Mouse (Mus musculus): ENCODE measurements around the gene Mtfmt.

Mtfmt gene

DNA sequence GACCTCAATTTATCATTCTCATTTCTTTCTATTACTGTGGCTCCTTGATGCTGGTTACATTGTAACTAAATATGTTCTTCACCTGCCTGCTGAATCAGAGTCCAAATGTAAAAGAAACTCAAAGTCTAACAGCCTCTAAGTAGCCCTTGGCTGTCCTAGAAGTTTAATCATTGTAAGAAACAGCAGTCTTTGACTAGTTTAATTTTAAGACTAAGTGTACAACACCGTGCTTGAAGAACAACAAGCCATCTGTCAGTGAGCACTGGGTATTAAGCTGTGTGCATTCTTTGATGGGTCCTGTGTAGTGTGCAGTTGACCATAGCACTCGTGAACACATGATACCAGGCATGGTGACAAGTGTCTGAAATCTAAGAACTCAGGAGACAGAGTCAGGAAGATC lies 8.1 kb upstream of the Mtfmt start:
- no peak for DNase-seq (ENCODE audit: low spot score in 2 of 2)

DNA sequence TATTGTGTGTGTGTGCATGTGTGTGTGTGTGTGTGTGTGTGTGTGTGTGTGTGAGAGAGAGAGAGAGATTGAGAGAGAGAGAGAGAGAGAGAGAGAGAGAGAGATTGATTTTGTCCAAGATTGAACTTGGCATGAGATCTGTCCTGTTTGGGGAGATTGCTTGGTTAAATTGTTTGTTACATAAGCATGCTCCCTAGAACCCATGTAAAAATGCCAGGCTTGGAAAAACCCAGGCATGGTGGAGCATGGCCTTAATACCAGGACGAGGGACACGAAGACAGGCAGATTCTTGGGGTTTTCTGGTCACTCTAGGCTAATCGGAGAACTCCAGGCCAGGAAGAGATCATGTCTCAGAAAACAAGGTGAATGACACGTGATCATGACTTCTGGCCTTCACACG lies 7.6 kb upstream of the Mtfmt start:
- no peak for DNase-seq (ENCODE audit: low spot score in 2 of 2)

DNA sequence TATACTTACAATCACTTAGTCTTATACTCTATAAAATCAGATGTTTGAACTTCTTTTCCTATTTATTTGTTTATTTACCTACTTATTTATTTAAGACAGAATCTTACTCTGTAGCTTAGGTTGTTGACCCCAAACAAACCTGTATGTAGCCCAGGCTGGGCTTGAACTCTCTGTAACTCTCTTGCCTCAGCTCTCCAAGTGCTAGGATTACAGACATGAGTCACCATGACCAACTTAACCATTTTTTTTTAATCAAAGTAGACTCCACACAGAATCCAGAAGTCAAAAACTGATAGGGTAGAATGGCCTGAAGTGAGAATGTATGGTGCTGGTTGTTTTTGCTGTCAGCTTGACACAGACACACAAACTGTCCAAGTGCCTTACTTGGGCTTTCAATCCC lies 5.2 kb upstream of the Mtfmt start:
- no peak for DNase-seq (ENCODE audit: low spot score in 2 of 2)

DNA sequence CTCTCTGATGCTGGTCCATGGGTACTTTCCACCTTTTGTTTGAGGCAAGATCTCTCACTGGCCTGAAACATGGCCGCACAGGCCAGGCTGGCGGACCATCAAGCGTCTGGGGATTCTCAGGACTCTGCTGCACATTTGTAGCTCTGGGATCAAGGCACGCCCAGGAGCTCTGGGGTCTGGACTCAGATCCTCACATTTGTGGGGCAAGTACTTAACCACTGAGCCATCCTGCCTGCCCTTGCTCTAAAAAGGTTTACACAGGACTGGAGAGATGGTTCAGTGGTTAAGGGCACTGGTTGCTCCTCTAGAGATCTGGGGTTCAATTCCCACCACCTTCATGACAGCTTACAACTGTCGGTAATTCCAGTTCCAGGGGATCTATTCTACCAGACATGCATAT lies 4.7 kb upstream of the Mtfmt start:
- DNase-seq (ENCODE audit: low spot score in 2 of 2) = no peak

DNA sequence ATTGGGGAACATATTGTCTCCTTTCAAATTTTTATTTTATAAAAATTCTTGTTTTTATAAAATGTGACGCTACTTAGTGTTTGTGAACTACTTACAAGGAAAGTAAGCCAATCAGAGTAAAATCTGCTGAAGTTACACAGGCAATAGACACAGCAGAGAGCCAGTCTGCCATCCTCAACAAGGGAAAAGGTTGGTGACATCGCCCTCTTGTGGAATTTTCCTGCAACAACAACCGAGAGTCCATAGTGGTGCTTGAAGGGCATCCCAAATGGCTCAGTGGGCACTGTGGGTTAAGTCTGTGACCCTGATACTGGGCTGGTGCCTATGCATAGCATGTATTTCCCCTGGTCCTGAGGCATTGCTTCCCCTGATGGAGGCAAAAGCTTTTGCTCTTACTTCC lies 3.3 kb upstream of the Mtfmt start:
- DNase-seq (ENCODE audit: low spot score in 2 of 2) = peak; percentile 73 to 89

DNA sequence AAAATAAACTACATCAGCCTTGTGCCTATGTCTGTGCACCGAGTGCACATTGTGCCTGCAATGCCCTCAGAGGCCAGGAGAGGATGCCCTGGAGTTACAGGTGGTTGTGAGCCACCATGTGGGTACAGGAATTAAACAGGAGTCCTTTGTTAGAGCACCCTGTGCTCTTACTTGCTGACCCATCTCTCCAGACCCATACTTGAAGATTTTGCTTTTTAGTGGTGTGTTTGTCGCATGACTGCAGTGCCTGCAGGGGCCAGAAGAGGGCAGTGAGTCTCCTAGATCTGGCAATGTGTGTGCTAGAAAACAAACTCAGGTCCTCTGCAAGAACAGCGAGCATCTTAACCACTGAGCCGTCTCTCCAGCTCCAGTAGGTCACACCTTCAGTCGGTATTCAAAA lies 1.4 kb upstream of the Mtfmt start:
- peak; percentile 17 to 27 for DNase-seq (ENCODE audit: low spot score in 2 of 2)

DNA sequence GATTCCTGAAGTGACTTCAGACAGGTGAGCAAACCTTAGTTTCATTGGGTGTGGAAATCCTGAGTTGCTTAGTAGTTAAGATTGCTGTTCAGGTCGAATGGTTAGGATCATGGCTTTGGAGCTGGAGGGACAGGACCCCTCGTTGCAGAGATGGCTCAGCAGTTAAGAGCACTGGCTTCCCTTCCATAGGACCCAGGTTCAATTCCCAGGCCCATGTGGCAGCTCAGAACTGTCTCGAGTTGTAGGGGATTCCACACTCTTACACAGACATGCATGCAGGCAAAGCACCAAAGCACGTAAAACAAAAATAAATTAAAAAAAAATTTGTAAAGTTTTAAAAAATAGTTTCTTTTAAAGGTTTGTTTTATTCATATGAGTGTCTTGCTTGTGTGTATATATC lies 371 bp upstream of the Mtfmt start:
- DNase-seq (ENCODE audit: low spot score in 2 of 2) = no peak

DNA sequence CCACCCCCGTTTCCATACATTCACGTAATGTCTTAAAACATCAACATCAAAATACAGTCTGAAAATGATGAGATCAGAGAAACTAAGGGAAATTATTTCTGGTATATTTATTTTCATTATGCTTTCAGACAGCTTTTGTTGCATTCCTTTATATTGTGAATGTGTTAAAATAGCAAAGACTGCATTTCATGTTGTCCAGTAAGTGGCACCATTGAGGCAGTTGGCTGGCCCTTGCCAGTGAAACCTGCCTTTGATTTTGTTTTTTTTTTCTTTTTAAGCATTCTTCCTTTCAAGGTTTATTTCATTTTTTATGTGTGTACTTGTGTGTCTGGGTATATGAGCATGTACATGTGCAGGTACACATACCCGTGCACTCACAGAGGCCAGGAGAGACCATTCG lies 9.1 kb downstream of the Mtfmt start:
- no peak for DNase-seq (ENCODE audit: low spot score in 2 of 2)

DNA sequence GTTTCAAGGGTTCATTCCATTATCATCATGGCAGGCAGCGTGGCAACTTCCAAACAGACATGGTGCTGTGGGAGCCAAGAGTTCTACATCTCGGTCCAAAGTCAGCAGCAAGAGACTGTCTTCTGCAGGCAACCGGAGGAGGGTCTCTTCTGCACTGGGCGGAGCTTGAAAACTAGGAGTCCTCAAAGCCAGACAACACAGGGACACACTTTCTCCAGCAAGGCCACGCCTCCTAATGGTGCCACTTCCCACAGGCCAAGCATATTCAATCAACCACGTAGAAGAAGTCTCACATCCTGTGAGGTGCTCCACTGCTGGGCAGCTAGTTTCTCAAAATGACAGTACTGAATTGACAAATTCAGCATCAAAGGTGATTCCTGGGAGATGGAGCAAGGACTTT lies 12.4 kb downstream of the Mtfmt start:
- no peak for DNase-seq (ENCODE audit: low spot score in 2 of 2)

DNA sequence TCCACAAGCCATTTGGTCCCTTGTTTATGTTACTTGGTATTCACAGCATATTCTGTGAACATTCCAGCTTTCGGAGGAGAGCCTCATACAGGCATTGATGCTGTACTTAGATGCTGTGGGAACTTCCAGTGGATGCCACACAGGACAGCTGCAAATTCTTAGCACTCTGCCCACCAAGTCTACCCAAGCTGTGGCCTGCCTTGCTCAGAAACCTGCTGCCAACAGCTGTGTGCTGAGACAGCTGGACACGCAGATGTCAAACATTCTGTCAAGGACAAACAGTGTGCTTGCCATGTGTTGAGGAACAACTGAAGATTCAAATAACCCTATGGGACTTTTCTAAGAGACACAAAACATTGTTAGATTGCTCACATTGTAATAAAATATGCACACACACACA lies 23.4 kb downstream of the Mtfmt start:
- no peak for DNase-seq (ENCODE audit: low spot score in 2 of 2)

DNA sequence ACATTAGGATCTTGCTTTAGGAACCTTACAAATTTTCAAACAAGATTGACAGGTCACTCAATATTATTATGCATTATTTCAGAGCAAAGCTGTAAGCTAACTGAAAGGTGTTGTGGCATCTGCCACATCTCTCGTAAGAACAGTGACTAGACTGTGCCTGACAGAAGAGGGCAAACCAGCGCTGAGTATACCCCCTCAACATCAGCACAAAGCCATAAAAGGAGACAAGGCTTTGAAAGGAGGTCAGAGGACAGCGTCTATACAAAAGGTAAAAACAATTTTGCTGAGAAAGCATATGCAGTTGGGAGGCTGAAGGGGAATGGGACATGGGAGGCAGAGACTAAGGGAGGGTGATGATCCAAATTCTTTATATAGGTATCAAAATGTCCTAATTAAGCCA lies 24.6 kb downstream of the Mtfmt start:
- no peak for DNase-seq (ENCODE audit: low spot score in 2 of 2)

DNA sequence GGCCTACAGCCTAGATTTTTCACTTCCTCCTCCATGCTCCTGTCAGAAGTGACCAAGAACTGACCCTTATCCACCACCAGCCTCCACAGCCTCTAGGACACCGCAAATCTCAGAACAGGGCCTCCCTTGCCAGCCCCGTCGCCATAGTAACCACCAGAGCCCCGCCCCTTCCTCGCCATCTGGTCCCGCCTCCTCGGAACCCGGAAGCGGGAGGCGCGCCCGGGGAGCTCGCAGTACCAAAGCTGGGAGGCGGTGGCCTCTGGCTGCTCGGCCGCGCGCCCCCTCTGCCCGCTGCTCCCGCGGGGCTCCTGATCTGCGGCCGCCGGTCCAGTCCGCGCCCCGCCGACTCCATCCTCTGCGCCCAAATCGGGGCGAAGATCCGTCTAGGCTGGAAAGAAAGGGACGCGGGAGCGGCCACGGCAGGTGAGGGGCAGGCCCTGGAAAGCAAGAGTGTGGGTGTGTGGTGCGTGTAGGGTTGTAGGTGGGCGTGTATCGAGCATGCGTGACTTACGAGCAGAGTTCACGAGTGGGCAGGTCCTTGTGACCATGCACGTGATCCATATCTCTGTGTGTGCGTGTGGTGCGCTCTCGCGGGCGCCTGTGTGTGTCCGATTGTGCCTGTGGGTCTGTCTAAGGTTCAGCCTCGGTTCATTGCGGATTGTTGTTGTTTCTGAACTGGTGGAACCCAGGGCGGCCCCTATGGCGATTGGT lies 25.3 kb downstream of the Mtfmt start, which contains the start of gene Spg21:
TSS of gene Spg21 (plus strand) at position 216 of the 711 bp plus-strand sequence.
- DNase-seq (ENCODE audit: low spot score in 2 of 2) = peak; percentile 88 to 93

DNA sequence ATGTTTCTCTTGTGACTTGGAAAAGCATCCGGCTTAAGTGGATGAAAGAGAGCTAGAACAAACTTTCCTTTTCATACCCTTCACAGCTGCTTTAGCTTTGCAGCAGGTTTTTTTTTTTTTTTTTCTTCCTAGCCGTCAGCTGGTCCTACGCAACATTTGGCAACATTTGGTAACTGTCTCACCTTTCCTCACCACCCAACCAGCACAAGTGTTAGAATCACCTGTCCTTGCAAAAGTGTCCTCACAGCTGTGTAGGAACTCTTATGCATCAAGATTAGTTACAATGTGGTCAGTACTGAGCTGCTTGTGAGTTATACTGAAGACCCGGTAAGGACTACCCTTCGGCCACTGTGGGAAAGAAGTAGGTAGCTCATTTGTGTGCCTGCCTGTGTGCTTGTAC lies 27.0 kb downstream of the Mtfmt start:
- no peak for DNase-seq (ENCODE audit: low spot score in 2 of 2)

DNA sequence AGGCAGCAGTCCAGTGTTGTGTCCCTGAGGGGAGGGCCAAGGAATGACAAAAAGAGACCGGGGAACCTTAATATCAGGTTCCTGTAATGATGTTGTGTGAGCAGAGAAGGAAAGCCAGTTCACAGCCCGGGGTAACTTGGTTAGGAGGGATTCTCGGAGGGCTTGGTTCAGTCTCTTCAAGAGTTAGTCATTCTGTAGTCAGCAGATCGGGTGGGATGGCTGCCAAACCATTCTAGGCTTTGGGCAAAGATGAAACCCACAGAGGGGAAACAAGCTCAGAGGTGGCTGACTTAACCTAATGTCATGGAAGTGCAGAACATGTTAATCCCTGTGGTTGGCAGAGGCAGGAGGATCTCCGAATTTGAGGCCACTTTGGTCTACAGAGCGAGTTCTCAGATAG lies 28.6 kb downstream of the Mtfmt start:
- DNase-seq (ENCODE audit: low spot score in 2 of 2) = peak in 1 of 2 experiments; percentile 9

DNA sequence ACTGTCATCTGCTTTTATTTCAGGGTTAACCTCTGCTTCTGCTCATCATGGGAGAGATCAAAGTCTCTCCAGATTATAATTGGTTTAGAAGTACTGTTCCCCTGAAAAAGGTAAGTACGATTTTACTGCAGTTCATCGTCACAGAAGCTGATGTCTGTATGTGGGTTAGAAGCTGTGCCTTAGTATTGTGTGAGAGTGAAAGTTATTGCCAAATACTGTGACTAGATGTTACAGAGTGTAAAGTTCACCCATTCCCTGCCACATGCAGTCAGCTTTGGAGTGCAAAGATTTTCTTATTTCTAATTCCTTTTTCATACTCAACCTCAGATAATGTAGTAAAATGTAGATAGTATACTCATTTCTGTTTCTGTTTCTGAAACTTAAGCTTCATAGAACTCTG lies 29.7 kb downstream of the Mtfmt start:
- DNase-seq (ENCODE audit: low spot score in 2 of 2) = no peak

DNA sequence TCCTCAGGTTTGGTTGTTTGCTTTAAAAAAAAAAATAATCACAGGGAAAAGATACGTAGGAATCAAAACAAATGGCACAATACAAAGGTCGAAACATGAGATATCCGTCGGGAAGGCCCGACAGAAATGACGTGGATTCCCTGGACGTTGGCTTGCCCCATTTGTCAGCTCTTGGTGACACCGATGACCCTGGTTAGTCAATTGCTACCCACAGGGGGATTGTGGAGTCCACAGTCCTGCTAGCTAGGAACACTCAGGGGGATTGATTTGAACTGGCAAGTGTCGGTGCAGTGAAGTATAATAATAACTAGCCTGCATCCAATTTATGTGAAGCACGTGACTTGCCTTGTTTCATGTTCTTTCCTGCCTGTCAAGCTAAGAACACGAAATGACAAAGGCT lies 32.1 kb downstream of the Mtfmt start:
- DNase-seq (ENCODE audit: low spot score in 2 of 2) = no peak

DNA sequence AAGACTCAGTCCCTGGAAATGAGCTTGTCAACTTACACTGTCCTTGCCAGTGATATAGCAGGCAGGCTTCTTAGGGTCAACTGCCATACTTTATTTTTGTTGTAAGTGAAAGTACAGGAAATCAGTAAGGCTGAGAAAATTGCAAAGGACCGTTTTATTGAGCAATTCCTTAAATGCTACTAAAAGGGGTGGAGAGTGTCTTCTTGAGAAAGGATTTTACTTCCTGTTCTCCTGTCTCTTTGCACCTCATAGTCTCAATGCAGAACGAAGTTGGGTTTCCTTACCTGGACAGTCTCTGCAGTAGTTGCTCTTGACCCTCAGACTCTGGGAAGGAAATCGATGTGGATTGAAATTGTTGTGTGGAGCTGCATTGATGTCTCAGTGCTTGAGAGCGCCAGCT lies 37.2 kb downstream of the Mtfmt start:
- DNase-seq (ENCODE audit: low spot score in 2 of 2) = no peak

DNA sequence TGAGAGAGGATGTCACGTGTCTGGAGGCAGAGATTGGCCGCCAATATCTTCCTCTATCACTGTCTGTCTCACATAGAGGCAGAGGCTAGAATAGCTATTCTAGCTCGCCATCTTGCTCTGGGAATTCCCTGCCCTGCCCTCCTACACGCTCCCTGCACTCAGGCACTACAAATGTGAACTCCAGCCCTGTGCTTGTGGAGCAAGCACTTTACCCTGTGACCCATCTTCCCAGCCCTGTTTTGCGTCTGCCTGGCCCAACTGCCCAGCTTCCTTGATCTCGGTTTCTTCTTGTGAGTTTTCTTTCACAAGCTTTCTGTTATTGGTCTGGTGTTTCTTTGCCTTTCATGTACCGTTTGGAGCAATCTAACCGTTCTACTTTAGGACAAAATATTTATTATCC lies 43.6 kb downstream of the Mtfmt start:
- no peak for DNase-seq (ENCODE audit: low spot score in 2 of 2)

DNA sequence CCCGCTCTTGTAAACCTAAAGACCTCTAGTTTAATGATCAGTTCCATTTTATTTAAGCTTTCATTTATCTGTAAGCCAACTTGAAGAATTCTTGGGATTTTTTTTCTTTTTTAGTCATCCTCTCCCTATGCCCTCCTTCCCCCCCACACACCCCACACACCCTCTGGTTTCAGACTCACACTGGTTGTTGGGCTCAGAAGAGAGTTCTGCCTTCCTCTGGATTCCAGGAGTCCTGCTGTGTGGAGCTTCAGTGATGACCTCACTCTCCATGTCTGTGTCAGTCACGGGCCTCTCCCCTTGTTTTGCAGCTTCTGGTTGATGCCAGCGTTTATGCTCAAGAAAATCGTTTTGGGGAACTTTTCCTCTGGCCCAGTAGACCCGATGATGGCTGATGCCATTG lies 44.5 kb downstream of the Mtfmt start:
- DNase-seq (ENCODE audit: low spot score in 2 of 2) = no peak

DNA sequence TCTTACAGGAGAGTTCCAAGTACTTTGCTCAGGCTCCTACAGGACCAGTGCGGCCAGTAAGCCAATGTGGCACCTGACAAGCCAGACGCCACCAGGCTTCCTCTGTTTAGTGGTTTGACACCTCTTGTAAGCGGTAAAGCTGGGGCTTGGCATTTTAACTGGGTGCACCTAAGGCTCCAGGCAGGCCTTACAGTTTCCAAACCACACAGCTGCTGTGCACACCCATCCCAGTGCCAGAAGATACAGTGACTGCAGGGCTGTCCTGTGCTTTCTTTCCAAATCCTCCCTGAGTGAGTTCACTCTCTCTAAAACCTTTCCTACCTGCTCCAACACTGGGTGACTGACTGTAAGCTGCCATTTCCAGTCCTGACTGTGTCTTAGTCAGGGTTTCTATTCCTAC lies 55.9 kb downstream of the Mtfmt start:
- no peak for DNase-seq (ENCODE audit: low spot score in 2 of 2)

DNA sequence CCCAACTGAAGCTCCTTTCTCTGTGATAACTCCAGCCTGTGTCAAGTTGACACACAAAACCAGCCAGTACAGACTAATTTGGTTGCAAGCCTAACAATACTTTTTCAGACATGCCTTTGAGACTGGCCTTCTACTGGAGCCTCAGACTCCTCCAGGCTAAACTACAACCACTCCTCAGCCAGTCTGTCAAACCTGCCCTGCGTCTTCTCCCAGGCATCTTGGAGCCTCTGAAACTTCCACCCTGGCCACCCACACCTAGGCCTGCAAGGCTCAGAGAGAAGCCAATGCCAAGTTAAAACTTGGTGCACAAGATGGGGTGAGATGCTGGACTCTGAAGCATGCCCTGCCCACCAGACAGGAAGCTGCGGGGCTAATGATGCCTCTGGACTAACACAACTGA lies 56.8 kb downstream of the Mtfmt start:
- no peak for DNase-seq (ENCODE audit: low spot score in 2 of 2)

DNA sequence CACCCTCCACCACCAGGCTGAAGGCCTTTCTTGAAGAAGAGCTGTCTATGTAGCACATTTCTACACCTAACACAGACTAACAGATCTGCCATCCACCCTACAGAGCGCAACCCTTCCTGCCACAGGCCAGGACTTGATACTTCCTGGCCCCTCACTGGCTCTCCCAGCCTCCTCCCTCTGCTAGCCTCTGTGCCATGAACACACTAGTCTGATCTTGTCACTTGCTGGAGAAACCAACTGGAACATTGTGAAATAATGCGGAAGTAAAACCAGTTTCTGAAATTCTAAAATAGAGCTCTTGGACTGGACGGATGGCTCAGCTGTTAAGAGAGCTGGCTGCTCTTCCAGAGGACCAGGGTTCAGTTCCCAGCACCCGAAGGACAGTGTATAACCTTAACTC lies 57.3 kb downstream of the Mtfmt start:
- no peak for DNase-seq (ENCODE audit: low spot score in 2 of 2)

DNA sequence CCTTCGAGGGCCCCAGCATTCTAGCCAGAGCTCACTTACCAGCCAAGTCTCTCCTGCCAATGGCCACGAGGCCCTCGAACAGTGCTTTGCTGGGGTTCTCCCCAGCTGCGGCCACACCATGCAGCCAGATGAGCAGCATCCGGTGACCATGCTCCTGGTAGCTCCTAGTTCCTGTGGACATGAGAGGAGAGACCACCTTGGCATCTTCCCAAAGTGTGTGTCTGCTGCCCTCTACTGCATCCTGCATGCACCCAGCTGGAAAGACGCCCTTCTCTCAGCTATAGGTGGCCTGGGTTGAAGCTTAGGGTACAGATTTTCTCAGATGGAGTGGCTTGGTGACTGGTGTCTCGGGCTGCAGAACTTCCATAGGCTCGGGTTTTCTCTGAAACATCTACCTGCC lies 66.6 kb downstream of the Mtfmt start:
- no peak for DNase-seq (ENCODE audit: low spot score in 2 of 2)

Data from frontal cortex, postnatal 14 days (tissue).